Mouse (Mus musculus): ENCODE measurements at regions not wholly inside any gene's neighbourhood (a gene's known extent, or its start where the extent isn't known, plus 50 kb on each side); places are given as distances from the start of the nearest gene placed in this dataset.

GRCm38 (mm10) chr7:125334769-125335168, 109.7 kb upstream of the Kdm8 start:
- no peak for TF ChIP-seq POLR2A (IDR thresholded peaks at IDR 0.05; ENCODE audit: control insufficient read depth, low read depth, low read length)
- TF ChIP-seq CTCF (IDR thresholded peaks at IDR 0.05; ENCODE audit: control insufficient read depth, insufficient read depth, insufficient replicate concordance, low read depth, low read length) = no peak
